Mouse (Mus musculus) embryonic facial prominence, embryonic 15.5 days (tissue): ENCODE measurements around the gene 1700012P22Rik. TPM values are rescaled to one million over a fixed set of nuclear protein-coding genes. Genes with fewer than 3 reads are reported as not detected.

Experiments used
- ATAC-seq: fragments of 200-750 bp; cut with Nextera tagmentation; 2 replicates; pipeline ENCODE4 v1.8.0; 2017; ENCODE audit warnings: low read depth, moderate TSS enrichment; ENCODE audit not compliant: insufficient number of reproducible peaks, low FRiP score, low TSS enrichment
- H3K27ac ChIP-seq: fragments of 300-500 bp; sonication (generic); replicated peaks from 2 replicates; pipeline ENCODE4 v1.5.1; 2015; ENCODE audit warnings: mild to moderate bottlenecking, inconsistent platforms
- H3K27me3 ChIP-seq: fragments of 300-500 bp; sonication (generic); 2 replicates; pipeline ENCODE4 v1.6.1; 2015; ENCODE audit warnings: inconsistent platforms
- H3K36me3 ChIP-seq: fragments of 300-500 bp; sonication (generic); 2 replicates; pipeline ENCODE4 v1.6.1; 2015; ENCODE audit warnings: mild to moderate bottlenecking, inconsistent platforms
- H3K4me1 ChIP-seq: fragments of 300-500 bp; sonication (generic); 2 replicates; pipeline ENCODE4 v1.6.1; 2015; ENCODE audit warnings: inconsistent platforms
- H3K4me2 ChIP-seq: fragments of 300-500 bp; sonication (generic); replicated peaks from 2 replicates; pipeline ENCODE4 v1.6.1; 2015; ENCODE audit warnings: mild to moderate bottlenecking, inconsistent platforms
- H3K4me3 ChIP-seq: fragments of 300-500 bp; sonication (generic); replicated peaks from 2 replicates; pipeline ENCODE4 v1.5.1; 2015; ENCODE audit warnings: mild to moderate bottlenecking, inconsistent platforms
- H3K9ac ChIP-seq: fragments of 300-500 bp; sonication (generic); 2 replicates; pipeline ENCODE4 v1.6.1; 2015; ENCODE audit warnings: inconsistent platforms
- H3K9me3 ChIP-seq: fragments of 300-500 bp; sonication (generic); replicated peaks from 2 replicates; pipeline ENCODE4 v1.6.1; 2016; ENCODE audit warnings: inconsistent platforms
- WGBS: fragments of 180-500 bp; shearing (Covaris S2); methylation state at CpG from one replicate; pipeline ENCODE4 v1.1.7; 2015; 5-methylcytosine and 5-hydroxymethylcytosine counted together
- polyA plus RNA-seq: library from polyadenylated mRNA; unstranded; fragments of >200 nt; fragmentation: Nextera tagmentation; extraction: Ambion mirVana; gene quantifications from 2 replicates; pipeline ENCODE4 v1.2.1, GENCODE M21; 2015

The 1700012P22Rik gene
- 0.17 TPM in 1 of 2 replicates, not detected in the other for polyA plus RNA-seq

DNA sequence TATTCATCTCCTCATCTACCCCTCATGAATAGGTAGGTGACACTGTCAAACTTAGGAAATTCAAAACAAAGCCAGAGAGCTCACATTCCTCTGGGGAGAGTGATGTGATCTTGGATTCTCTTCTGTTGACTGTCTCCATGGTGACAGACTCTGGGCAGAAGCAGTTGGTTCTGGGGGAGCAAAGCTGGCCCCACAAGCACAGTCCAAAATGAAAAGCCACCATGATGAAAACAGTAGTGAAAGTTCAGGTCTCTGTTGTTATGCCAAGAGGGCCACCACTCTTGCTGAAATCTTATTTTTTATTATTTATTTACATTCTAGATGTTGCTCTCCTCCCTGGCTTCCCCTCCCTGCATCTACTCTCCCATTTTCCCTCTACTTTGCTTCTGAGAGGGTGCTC is at the start of gene 1700012P22Rik:
1700012P22Rik (minus strand) TSS at position 101 of the 400 bp plus-strand sequence.
- Histone ChIP-seq H3K9me3 (no peaks in the 10 kb centered on the region), H3K36me3 (no peaks in the 10 kb centered on the region), H3K4me3 (no peak within 1 kb of the TSS), H3K4me2 (no peak within 1 kb of the TSS), H3K9ac (no peak within 1 kb of the TSS), H3K27ac (no peak within 1 kb of the TSS), H3K27me3 (no peaks in the 10 kb centered on the region), H3K4me1 (no peaks in the 10 kb centered on the region)
- no peak for ATAC-seq

DNA sequence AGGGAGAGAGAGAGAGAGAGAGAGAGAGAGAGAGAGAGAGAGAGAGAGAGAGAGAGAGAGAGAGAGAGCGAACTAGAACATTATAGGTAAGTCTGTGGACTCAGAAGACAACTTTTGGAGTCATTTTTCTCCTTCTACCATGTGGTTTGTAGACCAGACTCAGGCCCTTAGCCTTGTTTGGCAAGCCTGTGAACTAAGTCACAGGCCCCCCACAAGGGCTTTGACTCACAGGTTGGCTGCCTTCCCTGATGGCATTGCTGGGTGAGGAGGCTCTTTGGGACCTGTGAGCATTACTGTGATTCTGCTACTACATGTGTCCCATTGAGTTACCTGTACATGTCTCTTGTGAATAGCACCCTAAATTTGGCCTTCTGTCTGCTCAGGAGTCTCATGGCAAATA is 29.5 kb upstream of the 1700012P22Rik start:
- Histone ChIP-seq H3K4me1 (no peaks in the 10 kb centered on the region), H3K9ac (no peak overlapping the region), H3K4me2 (no peak overlapping the region), H3K27ac (no peak overlapping the region), H3K9me3 (no peaks in the 10 kb centered on the region), H3K4me3 (no peak overlapping the region), H3K36me3 (no peaks in the 10 kb centered on the region), H3K27me3 (no peaks in the 10 kb centered on the region)
- ATAC-seq = no peak
- WGBS = 73% methylated on average over 1 of the region's 1 CpGs

- H3K4me3 ChIP-seq = no peak overlapping the region
- whole genome bisulfite sequencing = 56% methylated on average over 2 of the region's 2 CpGs
- H3K9ac ChIP-seq = no peak overlapping the region
- no peak for ATAC-seq
- no peaks in the 10 kb centered on the region for H3K9me3 ChIP-seq
- no peak overlapping the region for H3K27ac ChIP-seq
- no peaks in the 10 kb centered on the region for H3K4me1 ChIP-seq
- H3K36me3 ChIP-seq = no peaks in the 10 kb centered on the region
- no peak overlapping the region for H3K4me2 ChIP-seq
- no peaks in the 10 kb centered on the region for H3K27me3 ChIP-seq
These were observed 26.6 kb upstream of the 1700012P22Rik start for GRCm38 (mm10) chr4:144465206-144465605.

DNA sequence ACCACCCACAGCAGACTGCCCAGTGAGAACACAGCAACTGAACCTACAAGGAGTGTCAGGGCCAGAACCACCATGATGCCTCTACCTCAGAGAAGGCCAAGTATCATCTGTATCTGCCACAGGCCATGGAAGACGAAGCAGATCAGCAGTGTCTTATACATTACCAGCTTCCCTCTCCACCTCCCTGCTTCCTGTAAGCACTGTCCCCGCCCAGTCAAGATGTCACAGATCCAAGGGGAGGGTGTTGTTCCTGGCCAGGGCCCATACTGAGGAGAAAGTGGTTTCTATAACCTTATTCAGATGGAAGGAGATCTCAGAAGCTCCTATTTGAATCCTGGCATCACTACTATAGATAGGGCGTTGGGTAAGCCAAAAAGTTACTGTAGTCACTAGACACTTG is 25.1 kb upstream of the 1700012P22Rik start, which contains the start of gene Aadacl3:
Aadacl3 (minus strand) TSS at position 101 of the 400 bp plus-strand sequence.
- WGBS = 66% methylated on average over 3 of the region's 3 CpGs
- no peaks in the 10 kb centered on the region for H3K9me3 ChIP-seq
- H3K27me3 ChIP-seq = no peaks in the 10 kb centered on the region
- no peak within 1 kb of the TSS for H3K4me3 ChIP-seq
- ATAC-seq = no peak
- no peak within 1 kb of the TSS for H3K9ac ChIP-seq
- H3K27ac ChIP-seq = no peak within 1 kb of the TSS
- no peaks in the 10 kb centered on the region for H3K36me3 ChIP-seq
- no peak within 1 kb of the TSS for H3K4me2 ChIP-seq
- H3K4me1 ChIP-seq = no peaks in the 10 kb centered on the region

- H3K4me1 ChIP-seq = no peaks in the 10 kb centered on the region
- no peak for ATAC-seq
These were observed 14.6 kb upstream of the 1700012P22Rik start, which contains the start of gene Gm9944 for GRCm38 (mm10) chr4:144453217-144453616. TSS of gene Gm9944 (minus strand) at chr4:144453317.

GRCm38 (mm10) chr4:144448546-144448945 is 10.0 kb upstream of the 1700012P22Rik start:
- H3K36me3 ChIP-seq = no peaks in the 10 kb centered on the region
- no peak overlapping the region for H3K4me3 ChIP-seq
- 39% methylated on average over 2 of the region's 2 CpGs for WGBS
- no peak overlapping the region for H3K27ac ChIP-seq
- no peak overlapping the region for H3K9ac ChIP-seq
- H3K4me2 ChIP-seq = no peak overlapping the region
- peaks cover 4% of the 10 kb centered on the region; the same call in 1 of the 2 replicates for H3K9me3 ChIP-seq
- no peaks in the 10 kb centered on the region for H3K4me1 ChIP-seq
- ATAC-seq = no peak
- H3K27me3 ChIP-seq = no peaks in the 10 kb centered on the region

More at GRCm38 (mm10) chr4:144453217-144453616, 14.6 kb upstream of the 1700012P22Rik start, which contains the start of gene Gm9944:
- no peak within 1 kb of the TSS for H3K4me2 ChIP-seq
- H3K9me3 ChIP-seq = peaks cover 6% of the 10 kb centered on the region; the same call in 1 of the 2 replicates
- H3K27me3 ChIP-seq = no peaks in the 10 kb centered on the region
- WGBS = 52% methylated on average over 2 of the region's 2 CpGs
- no peak within 1 kb of the TSS for H3K27ac ChIP-seq
- no peak within 1 kb of the TSS for H3K9ac ChIP-seq
- no peaks in the 10 kb centered on the region for H3K36me3 ChIP-seq
- H3K4me3 ChIP-seq = no peak within 1 kb of the TSS

DNA sequence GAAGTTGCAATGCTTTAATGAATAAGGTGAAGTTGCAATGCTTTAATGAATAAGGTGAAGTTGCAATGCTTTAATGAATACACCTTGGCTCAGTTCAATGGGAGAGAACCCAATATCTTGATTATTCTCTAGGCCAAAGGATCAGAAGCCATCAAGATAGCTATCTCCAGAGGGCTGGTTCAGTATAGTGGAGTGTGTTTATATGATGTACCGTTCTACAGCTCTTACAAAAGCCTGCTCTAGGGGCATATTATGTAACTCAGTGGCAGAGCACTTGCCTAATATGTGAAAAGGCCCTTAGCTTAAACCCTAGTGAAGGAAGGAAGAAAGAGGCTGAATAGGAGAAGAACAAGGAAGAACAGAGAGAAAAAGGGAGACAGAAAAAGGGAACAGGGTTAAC is 3.0 kb upstream of the 1700012P22Rik start:
- Histone ChIP-seq H3K9me3 (no peaks in the 10 kb centered on the region), H3K4me3 (no peak overlapping the region), H3K27me3 (no peaks in the 10 kb centered on the region), H3K27ac (no peak overlapping the region), H3K4me2 (no peak overlapping the region), H3K4me1 (no peaks in the 10 kb centered on the region), H3K36me3 (no peaks in the 10 kb centered on the region), H3K9ac (no peak overlapping the region)
- ATAC-seq = no peak
- WGBS = 63% methylated on average over 1 of the region's 1 CpGs

DNA sequence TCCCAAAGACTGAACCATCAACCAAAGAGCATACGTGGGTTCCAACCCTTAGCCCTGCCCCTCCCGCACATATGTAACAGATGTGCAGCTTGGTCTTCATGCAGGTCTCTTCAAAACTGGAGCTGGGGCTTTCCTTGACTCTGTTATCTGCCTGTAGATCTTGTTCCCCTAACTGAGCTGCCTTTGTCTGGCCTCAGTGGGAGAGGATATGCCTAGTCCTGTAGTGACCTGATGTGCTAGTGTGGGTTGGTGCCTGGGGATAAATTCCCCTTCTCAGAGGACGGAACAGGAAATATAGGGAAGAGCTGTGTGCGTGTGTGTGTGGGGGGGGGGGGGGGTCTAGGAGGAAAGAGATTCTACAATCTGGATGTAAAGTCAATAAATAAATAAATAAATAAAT is 2.5 kb upstream of the 1700012P22Rik start:
- no peak overlapping the region for H3K4me2 ChIP-seq
- no peak overlapping the region for H3K4me3 ChIP-seq
- H3K27me3 ChIP-seq = no peaks in the 10 kb centered on the region
- H3K9me3 ChIP-seq = no peaks in the 10 kb centered on the region
- no peaks in the 10 kb centered on the region for H3K4me1 ChIP-seq
- H3K9ac ChIP-seq = no peak overlapping the region
- no peaks in the 10 kb centered on the region for H3K36me3 ChIP-seq
- ATAC-seq = no peak
- no peak overlapping the region for H3K27ac ChIP-seq
- 71% methylated on average over 4 of the region's 4 CpGs for WGBS

GRCm38 (mm10) chr4:144433216-144433615 is 5.4 kb downstream of the 1700012P22Rik start:
- Histone ChIP-seq H3K27me3 (no peaks in the 10 kb centered on the region), H3K4me1 (no peaks in the 10 kb centered on the region), H3K4me3 (no peak overlapping the region), H3K9me3 (no peaks in the 10 kb centered on the region), H3K36me3 (no peaks in the 10 kb centered on the region), H3K27ac (no peak overlapping the region), H3K9ac (no peak overlapping the region), H3K4me2 (no peak overlapping the region)
- WGBS = 84% methylated on average over 5 of the region's 5 CpGs
- ATAC-seq = no peak

DNA sequence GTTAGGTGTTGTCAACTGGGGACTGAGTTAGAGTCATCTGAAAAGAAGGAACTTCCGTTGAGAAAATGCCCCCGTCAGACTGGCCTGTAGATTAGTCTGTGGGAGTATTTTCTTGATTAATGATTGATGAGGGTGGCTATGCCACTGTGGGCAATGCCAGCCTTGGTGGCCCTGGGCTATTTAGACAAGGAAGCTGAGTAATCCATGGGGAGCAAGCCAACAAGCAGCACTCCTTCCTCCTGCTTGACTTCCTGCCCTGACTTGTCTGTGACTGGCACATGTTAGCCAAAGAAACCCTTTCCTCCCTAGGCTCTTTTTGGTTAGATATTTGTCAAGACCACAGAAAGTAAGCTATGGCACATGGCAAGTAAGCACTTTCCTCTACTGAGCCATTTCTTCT is 7.8 kb downstream of the 1700012P22Rik start:
- H3K9me3 ChIP-seq = no peaks in the 10 kb centered on the region
- H3K27me3 ChIP-seq = no peaks in the 10 kb centered on the region
- H3K36me3 ChIP-seq = no peaks in the 10 kb centered on the region
- ATAC-seq = no peak
- H3K4me1 ChIP-seq = no peaks in the 10 kb centered on the region
- no peak overlapping the region for H3K4me2 ChIP-seq
- H3K4me3 ChIP-seq = no peak overlapping the region
- WGBS = 87% methylated on average over 2 of the region's 2 CpGs
- no peak overlapping the region for H3K27ac ChIP-seq
- no peak overlapping the region for H3K9ac ChIP-seq

DNA sequence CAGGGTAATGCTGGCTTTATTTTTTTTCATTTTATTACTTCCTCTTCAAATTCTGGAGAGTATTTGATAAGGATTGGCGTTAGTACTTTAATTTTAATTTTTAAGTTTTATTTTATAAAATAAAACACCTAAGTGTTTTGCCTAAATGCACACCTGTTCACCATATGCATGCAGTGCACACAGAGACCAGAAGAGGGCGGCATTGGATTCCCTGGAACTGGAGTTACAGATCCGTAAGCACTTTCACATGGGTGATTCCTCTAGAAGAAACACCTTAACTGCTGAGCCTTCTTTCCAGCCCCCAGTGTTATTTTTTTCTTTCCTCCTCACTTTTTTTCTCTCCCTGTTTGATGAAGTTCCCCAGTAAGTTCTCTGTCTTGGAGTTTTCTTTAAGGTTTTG is 9.7 kb downstream of the 1700012P22Rik start:
- ATAC-seq = no peak
- no peak overlapping the region for H3K27ac ChIP-seq
- H3K4me1 ChIP-seq = no peaks in the 10 kb centered on the region
- no peaks in the 10 kb centered on the region for H3K9me3 ChIP-seq
- no peak overlapping the region for H3K4me3 ChIP-seq
- no peak overlapping the region for H3K9ac ChIP-seq
- no peaks in the 10 kb centered on the region for H3K27me3 ChIP-seq
- 24% methylated on average over 3 of the region's 3 CpGs for WGBS
- no peaks in the 10 kb centered on the region for H3K36me3 ChIP-seq
- no peak overlapping the region for H3K4me2 ChIP-seq

DNA sequence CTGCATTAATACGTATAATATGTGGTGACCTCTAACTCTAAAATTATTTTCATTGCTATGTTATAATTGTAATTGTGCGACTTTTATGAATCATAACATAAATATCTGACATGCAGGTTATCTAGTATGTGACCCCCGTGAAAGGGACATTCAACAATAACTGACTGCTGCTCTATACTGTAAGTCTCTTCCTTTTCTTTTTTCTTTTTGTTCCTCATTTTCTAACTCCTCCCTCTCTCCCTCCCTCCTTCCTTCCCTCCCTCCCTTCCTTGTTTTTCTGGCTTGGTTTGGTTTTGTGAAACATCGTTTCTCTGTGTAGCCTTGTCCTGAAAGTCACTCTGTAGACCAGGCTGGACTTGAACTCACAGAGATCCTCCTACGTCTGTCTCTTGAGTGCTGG is 14.0 kb downstream of the 1700012P22Rik start:
- ATAC-seq = no peak
- H3K4me1 ChIP-seq = no peaks in the 10 kb centered on the region
- H3K9me3 ChIP-seq = no peaks in the 10 kb centered on the region
- no peak overlapping the region for H3K9ac ChIP-seq
- no peaks in the 10 kb centered on the region for H3K36me3 ChIP-seq
- H3K4me2 ChIP-seq = no peak overlapping the region
- H3K4me3 ChIP-seq = no peak overlapping the region
- no peak overlapping the region for H3K27ac ChIP-seq
- WGBS = 69% methylated on average over 5 of the region's 5 CpGs
- no peaks in the 10 kb centered on the region for H3K27me3 ChIP-seq
